Mouse (Mus musculus) heart, embryonic 13.5 days (tissue): Measurements from ENCODE around the gene Rapgefl1. TPM values are rescaled to one million over a fixed set of nuclear protein-coding genes. Genes with fewer than 3 reads are reported as not detected.
A peak's percentile ranks its signal among the peaks of the same experiment; 100 is the strongest.

ENCODE experiments used
- ATAC-seq: fragments of 200-750 bp; cut with Nextera tagmentation; 2 replicates; pipeline ENCODE4 v1.8.0; 2017; ENCODE audit warnings: moderate TSS enrichment; ENCODE audit not compliant: insufficient number of reproducible peaks, low FRiP score, low TSS enrichment; ENCODE audit errors: extremely low read depth
- H3K27ac ChIP-seq: fragments of 300-500 bp; sonication (generic); replicated peaks from 2 replicates; pipeline ENCODE4 v1.5.1; 2015; ENCODE audit warnings: moderate library complexity, mild to moderate bottlenecking, inconsistent platforms
- H3K27me3 ChIP-seq: fragments of 300-500 bp; sonication (generic); replicated peaks from 2 replicates; pipeline ENCODE4 v1.6.1; 2015; ENCODE audit warnings: mild to moderate bottlenecking, inconsistent platforms
- H3K36me3 ChIP-seq: fragments of 300-500 bp; sonication (generic); 2 replicates; pipeline ENCODE4 v1.6.1; 2015; ENCODE audit warnings: mild to moderate bottlenecking, inconsistent platforms
- H3K4me1 ChIP-seq: fragments of 300-500 bp; sonication (generic); 2 replicates; pipeline ENCODE4 v1.6.1; 2015; ENCODE audit warnings: inconsistent platforms
- H3K4me2 ChIP-seq: fragments of 300-500 bp; sonication (generic); 2 replicates; pipeline ENCODE4 v1.6.1; 2015; ENCODE audit warnings: inconsistent platforms, mild to moderate bottlenecking, moderate library complexity
- H3K4me3 ChIP-seq: fragments of 300-500 bp; sonication (generic); 2 replicates; pipeline ENCODE4 v1.5.1; 2015; ENCODE audit warnings: moderate library complexity, mild to moderate bottlenecking, inconsistent platforms
- H3K9ac ChIP-seq: fragments of 300-500 bp; sonication (generic); 2 replicates; pipeline ENCODE4 v1.6.1; 2015; ENCODE audit warnings: inconsistent platforms, mild to moderate bottlenecking, moderate library complexity
- H3K9me3 ChIP-seq: fragments of 300-500 bp; sonication (generic); 2 replicates; pipeline ENCODE4 v1.6.1; 2016; ENCODE audit warnings: inconsistent platforms
- WGBS: fragments of 180-500 bp; shearing (Covaris S2); methylation state at CpG from one replicate; pipeline ENCODE4 v1.1.7; 2015; ENCODE audit warnings: mixed read lengths; 5-methylcytosine and 5-hydroxymethylcytosine counted together
- polyA plus RNA-seq: library from polyadenylated mRNA; unstranded; fragments of >200 nt; fragmentation: Nextera tagmentation; extraction: Ambion mirVana; gene quantifications from 2 replicates; pipeline ENCODE4 v1.2.1, GENCODE M21; 2015

Rapgefl1 gene
- polyA plus RNA-seq, 1 experiment from 2014 or later = 0.98 TPM

DNA sequence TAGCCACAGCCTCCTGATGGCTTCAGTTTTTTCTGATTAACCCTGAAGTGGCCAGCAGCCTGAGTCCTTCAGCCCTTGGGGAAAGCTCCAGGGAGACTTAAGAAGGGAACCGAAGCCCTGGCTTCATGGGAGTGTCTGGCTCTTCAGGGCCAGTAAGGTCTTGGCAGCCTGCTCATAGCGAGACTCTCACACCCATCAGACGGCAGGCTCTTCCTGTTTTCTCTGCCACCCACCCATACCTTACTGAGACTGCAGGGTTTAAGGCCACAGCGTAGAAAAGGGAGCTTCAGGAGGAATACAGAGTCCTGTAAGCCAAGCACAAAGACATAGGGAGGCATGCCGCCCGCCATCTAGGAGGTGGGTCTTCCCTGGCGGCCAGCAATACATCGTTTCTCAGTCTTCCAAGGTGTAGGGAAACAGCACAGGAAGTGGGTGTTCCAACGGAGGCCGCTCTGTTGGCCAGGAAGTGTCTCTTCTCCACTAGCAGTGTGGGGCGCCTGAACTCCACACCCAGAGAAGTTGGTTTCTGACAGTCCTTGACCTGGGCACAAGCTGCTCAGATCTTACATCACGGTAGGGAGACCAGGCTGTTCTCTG lies 64.0 kb downstream of the Rapgefl1 start:
- peaks cover 43% of the 10 kb centered on the region for H3K4me1 ChIP-seq
- H3K9me3 ChIP-seq = no peaks in the 10 kb centered on the region
- no peak overlapping the region for H3K4me3 ChIP-seq
- 73% methylated on average over 12 of the region's 12 CpGs for WGBS
- H3K4me2 ChIP-seq = no peak overlapping the region
- H3K27ac ChIP-seq = peak overlapping the region; percentile 30; the same call in 1 of the 2 replicates
- ATAC-seq = no peak
- H3K9ac ChIP-seq = no peak overlapping the region
- peaks cover 68% of the 10 kb centered on the region for H3K36me3 ChIP-seq
- H3K27me3 ChIP-seq = no peaks in the 10 kb centered on the region

DNA sequence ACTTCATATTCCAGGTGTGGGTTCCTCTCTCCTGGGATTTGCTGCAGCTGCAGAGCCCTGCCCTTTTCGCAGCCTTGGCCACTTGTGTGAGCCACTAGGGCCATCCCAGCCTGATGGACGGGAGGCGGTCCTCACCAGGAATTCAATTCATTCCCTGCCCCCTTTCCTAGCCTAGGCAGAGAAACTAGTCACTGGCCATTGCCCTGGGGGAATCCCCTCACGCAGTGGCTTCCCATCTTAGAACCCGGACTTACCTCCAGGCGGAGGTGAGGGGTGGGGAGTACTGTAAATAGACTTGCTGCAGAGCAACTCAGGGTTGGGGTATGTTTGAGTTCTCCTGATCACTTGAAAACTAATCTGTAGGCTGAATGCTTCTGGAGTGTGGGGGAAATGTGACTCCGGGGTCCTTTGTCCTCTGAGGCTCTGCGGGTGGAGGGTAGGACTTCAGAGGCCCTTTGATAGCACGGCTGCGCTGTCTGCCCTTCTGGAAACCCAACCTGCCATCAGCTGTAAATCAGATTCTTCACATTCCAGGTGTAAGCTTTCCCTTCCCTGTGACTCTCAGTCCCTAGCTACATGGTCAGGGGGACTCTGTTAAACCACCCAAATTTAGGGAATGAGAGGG lies 66.1 kb downstream of the Rapgefl1 start:
- Histone ChIP-seq H3K27me3 (no peaks in the 10 kb centered on the region), H3K4me3 (no peak overlapping the region; the same call in 1 of the 2 replicates), H3K4me1 (peaks cover 47% of the 10 kb centered on the region), H3K9me3 (no peaks in the 10 kb centered on the region), H3K9ac (peak overlapping the region; percentile 69), H3K4me2 (peak overlapping the region; percentile 53), H3K36me3 (peaks cover 51% of the 10 kb centered on the region), H3K27ac (peak overlapping the region; percentile 87)
- WGBS = 14% methylated on average over 10 of the region's 10 CpGs
- ATAC-seq = no peak

Other genes with a start within 250 kb of the Rapgefl1 start
- gene Ormdl3, start 249.4 kb upstream of the Rapgefl1 start, polyA plus RNA-seq = 63.4 and 76.8 TPM in 2 replicates
- not detected in 2 replicates for gene Lrrc3c, start 238.5 kb upstream of the Rapgefl1 start, polyA plus RNA-seq
- gene Gm12355, start 211.1 kb upstream of the Rapgefl1 start, polyA plus RNA-seq = 0.28 and 0.55 TPM in 2 replicates
- not detected in 2 replicates for gene Gsdma3, start 210.4 kb upstream of the Rapgefl1 start, polyA plus RNA-seq
- gene Gsdma2, start 190.0 kb upstream of the Rapgefl1 start, polyA plus RNA-seq = not detected in 2 replicates
- 0.12 TPM in 1 of 2 replicates, not detected in the other for gene Gsdma, start 172.4 kb upstream of the Rapgefl1 start, polyA plus RNA-seq
- gene Psmd3, start 154.2 kb upstream of the Rapgefl1 start, polyA plus RNA-seq = 165 and 167 TPM in 2 replicates
- gene Csf3, start 135.5 kb upstream of the Rapgefl1 start, polyA plus RNA-seq = not detected in 2 replicates
- 35.1 and 37.4 TPM in 2 replicates for gene Med24, start 107.3 kb upstream of the Rapgefl1 start, polyA plus RNA-seq
- 30.0 and 32.0 TPM in 2 replicates for gene Thra, start 96.1 kb upstream of the Rapgefl1 start, polyA plus RNA-seq
- 5.9 and 6.4 TPM in 2 replicates for gene Nr1d1, start 61.5 kb upstream of the Rapgefl1 start, polyA plus RNA-seq
- 14.6 and 15.7 TPM in 2 replicates for gene Msl1, start 41.3 kb upstream of the Rapgefl1 start, polyA plus RNA-seq
- 22.3 and 23.1 TPM in 2 replicates for gene Casc3, start 31.9 kb upstream of the Rapgefl1 start, polyA plus RNA-seq
- 2.3 and 2.6 TPM in 2 replicates for gene Wipf2, start 26.9 kb downstream of the Rapgefl1 start, polyA plus RNA-seq
- 21.1 and 22.9 TPM in 2 replicates for gene Cdc6, start 71.0 kb downstream of the Rapgefl1 start, polyA plus RNA-seq
- gene Rara, start 91.0 kb downstream of the Rapgefl1 start, polyA plus RNA-seq = 27.9 and 28.3 TPM in 2 replicates
- 1.3 and 3.3 TPM in 2 replicates for gene Gjd3, start 146.2 kb downstream of the Rapgefl1 start, polyA plus RNA-seq
- 158 and 170 TPM in 2 replicates for gene Top2a, start 187.4 kb downstream of the Rapgefl1 start, polyA plus RNA-seq
- gene Igfbp4, start 204.5 kb downstream of the Rapgefl1 start, polyA plus RNA-seq = 371 and 397 TPM in 2 replicates